Mouse (Mus musculus) heart, postnatal 25 days (tissue): ENCODE data around the gene Nme9. TPM values are rescaled to one million over a fixed set of nuclear protein-coding genes. Genes with fewer than 3 reads are reported as not detected.

Source experiments
- DNase-seq: peaks from one replicate; pipeline ENCODE4 v3.0.0; 2022; ENCODE audit warnings: low spot score
- intact Hi-C: fragments of 180-260 bp; cut with DNase I; formaldehyde crosslinking; loops from one replicate; pipeline ENCODE4 v1.15.1; 2025
- total RNA-seq, 2 experiments: library from RNA; stranded (reverse); gene quantifications; 2 replicates each; pipeline ENCODE4 v1.2.3; 2021

Nme9 gene
- total RNA-seq, 2 experiments from 2014 or later = not detected

DNA sequence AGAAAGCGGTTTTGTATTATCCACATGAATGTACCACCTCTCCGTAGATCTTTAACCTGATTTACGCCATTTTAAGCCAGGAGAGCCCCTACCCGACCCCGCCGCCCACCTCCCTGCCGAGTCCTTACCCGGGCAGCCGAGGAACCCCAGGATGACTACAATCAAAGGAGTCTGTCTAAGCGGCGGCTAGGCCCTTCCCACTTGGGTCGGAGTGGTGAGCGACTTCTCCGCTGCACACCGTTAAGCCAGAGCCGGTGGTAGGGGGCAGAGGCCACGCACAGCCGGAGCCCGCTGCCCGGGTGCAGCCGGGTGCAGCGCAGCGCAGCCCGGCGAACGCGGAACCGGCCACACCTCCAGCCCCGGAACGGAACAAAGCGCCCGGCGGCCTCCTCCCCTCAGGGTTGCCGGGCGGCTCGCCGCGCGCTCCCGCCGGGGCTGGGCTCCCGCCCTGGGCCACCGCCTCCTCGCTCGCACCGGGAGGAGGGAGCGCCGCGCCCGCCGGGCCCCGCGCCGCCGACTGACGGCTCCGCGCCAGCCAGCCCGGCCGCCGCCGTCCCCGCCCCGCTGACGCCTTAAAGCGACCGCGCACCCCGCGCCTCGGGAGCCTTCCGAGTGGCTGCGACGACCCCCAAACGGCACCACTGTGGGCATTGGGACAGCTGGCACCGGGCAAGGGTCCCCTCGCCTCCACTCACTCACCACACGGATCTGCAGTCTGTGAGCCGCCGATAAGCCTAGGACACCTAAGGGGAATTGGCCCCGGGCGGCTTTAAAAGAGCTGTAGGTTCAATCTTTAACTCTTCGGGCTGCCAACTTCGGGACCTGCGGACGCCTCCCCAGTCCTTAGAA is 14.9 kb upstream of the Nme9 start:
- DNase-seq = peak; percentile 70
- intact Hi-C loops = loop anchor here (5.0 kb wide), 2 partner anchors 59 to 194 kb away; partner anchors contain the start of gene Cep70

DNA sequence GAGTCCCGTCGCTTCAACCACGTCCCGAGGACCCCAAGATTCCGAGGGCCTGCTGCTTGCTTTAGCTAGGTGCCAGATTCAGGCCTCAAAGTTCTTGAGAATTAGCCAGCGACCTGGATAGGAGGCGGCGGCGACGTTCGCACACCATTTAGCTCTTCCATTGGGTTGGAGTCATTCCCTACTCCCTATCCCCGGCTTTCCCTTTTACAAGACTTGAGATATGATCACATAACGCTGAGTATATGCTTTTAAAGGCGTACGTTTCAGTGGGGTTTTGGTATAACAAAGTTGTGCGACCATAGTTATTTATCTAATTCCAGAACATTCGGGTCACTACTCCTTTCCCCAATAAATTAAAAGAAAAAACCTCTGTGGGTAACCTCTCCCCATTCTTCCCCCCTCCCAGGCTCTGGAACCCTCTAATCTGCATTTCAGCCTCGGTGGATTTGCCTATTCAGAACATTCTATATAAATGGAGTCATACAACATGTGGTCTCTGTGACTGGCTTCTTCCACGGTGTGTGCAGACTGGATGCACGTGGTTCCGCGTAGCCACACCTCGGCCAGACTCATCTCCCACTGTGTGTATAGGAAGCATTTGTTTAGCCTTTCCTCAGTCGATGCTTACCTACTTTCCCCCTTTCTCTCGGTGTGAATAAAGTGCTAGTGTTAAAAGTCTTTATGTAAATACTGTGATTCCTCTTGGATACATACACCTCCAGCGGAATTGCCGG is 14.1 kb upstream of the Nme9 start, which contains the start of gene Mras:
Gene Mras, minus strand, starts transcription at position 351 of the 734 bp plus-strand sequence.
- intact Hi-C loops = loop anchor here (5.0 kb wide), 2 partner anchors 60 to 195 kb away; partner anchors contain the start of gene Cep70
- DNase-seq = no peak

GRCm38 (mm10) chr9:99437781-99438565 is 13.3 kb upstream of the Nme9 start:
- DNase-seq = no peak
- intact Hi-C loops = loop anchor here (5.0 kb wide), 2 partner anchors 61 to 196 kb away; partner anchors contain the start of gene Cep70

DNA sequence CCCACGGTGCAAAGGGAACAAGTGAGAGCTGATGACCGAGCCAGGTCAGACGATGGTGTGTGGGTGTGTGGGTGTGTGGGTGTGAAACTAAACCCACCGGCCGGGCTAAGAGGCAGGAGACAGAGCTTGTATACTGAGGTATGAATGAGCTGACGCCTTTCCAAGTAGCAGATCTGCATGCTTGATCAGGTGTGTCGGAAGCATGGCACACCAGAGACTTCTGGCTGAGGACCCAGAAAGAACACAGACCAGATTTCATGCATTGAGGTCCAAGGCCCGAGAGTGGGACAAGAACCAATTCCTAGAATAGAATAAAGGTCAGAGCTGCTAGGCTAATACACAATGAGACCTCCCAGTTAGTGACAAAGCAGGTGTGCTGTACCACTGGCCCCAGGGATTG is 12.2 kb upstream of the Nme9 start:
- intact Hi-C loops = loop anchor here (5.0 kb wide), 2 partner anchors 62 to 197 kb away; partner anchors contain the start of gene Cep70
- DNase-seq = no peak

DNA sequence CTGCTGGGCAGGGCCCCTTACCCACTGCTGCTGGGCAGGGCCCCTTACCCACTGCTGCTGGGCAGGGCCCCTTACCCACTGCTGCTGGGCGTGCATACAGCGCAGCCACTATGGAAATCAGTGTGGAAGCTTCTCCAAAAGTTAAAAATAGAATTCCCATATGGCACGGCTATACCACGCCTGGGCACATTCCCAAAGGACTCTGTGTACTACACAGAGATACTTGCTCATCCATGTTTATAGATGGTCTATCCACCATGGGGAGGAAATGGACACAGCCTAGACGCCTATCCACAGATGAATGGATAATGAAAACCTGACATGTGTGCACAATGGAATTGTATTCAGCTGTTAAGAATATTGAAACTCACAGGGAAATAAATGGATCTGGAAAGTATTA is 10.3 kb upstream of the Nme9 start:
- no peak for DNase-seq
- intact Hi-C loops = no loop called here

DNA sequence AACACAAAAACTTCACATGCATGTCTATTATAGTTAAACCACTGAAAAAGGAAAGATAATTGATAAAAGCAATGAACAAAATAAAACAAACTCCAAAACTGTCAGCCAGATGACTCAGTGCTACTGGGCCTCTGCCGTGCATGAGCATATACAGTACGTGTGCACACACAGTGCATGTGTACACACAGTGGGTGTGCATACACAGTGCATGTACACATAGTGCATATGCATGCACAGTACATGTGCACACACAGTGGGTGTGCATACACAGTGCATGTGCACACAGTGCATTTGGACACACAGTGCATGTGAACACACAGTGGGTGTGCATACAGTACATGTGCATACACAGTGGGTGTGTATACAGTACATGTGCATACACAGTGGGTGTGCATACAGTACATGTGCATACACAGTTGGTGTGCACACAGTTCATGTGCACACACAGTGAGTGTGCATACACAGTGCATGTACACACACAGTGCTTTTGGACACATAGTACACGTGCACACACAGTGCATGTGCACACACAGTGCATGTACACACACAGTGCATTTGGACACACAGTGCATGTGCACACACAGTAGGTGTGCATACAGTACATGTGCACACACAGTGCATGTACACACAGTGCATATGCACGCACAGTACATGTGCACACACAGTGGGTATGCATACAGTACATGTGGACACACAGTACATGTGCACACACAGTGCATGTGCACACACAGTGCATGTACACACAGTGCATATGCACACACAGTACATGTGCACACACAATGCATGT is 9.4 kb upstream of the Nme9 start:
- intact Hi-C loops = no loop called here
- DNase-seq = no peak

- no peak for DNase-seq
- intact Hi-C loops = no loop called here
Measured at GRCm38 (mm10) chr9:99444590-99445178, 6.6 kb upstream of the Nme9 start.

- intact Hi-C loops = no loop called here
- DNase-seq = no peak
Measured at GRCm38 (mm10) chr9:99446259-99446658, 5.0 kb upstream of the Nme9 start.

DNA sequence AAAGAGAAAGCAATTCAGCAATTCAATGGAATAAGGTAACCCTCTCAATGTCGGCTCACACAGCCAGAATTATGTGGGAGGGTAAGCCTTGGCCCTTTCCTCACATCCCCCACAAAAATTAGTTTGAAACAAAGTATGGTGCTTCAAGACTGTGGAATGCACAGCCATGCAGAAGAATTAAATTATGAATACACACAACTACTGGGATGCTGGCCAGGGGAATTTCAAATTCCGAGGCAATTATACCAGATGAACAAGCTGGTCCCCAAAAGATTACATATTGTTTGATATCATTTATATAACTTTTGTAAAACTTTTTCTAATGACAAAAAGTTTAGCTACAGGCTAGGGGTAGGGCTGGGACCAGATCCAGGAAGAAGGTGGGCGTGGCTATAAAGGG is 4.0 kb upstream of the Nme9 start:
- DNase-seq = no peak
- intact Hi-C loops = no loop called here

- intact Hi-C loops = loop anchor here (2.0 kb wide), 1 partner anchor 387 kb away; no protein-coding TSS in a partner anchor
- DNase-seq = no peak
Measured at GRCm38 (mm10) chr9:99449886-99450647, 1.2 kb upstream of the Nme9 start.

DNA sequence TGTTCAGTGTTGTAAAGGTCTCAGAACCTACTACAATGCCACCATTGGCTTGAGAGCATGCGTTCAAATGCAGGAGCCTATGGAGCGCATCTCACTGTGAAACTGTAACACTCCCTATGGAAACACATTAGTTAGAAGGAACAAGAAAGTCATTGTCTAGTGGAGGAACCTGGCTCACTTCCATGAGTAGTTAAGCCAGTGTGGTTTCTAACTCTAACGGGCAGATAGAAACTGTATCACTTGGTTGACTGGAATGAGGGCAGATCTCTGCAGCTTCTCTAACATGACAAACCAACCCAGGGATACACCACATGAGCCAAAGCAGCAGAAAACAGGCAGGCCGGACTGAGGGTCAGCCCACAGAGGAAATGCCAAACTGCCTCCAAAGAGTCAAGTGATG is 2.9 kb downstream of the Nme9 start:
- intact Hi-C loops = no loop called here
- no peak for DNase-seq

- no peak for DNase-seq
Measured at GRCm38 (mm10) chr9:99458529-99459208, 7.4 kb downstream of the Nme9 start.

GRCm38 (mm10) chr9:99459730-99460129 is 8.5 kb downstream of the Nme9 start:
- DNase-seq = no peak
- intact Hi-C loops = no loop called here

More at GRCm38 (mm10) chr9:99458529-99459208, 7.4 kb downstream of the Nme9 start:
- intact Hi-C loops = no loop called here

- no peak for DNase-seq
- intact Hi-C loops = no loop called here
Measured at GRCm38 (mm10) chr9:99464876-99465275, 13.6 kb downstream of the Nme9 start.

DNA sequence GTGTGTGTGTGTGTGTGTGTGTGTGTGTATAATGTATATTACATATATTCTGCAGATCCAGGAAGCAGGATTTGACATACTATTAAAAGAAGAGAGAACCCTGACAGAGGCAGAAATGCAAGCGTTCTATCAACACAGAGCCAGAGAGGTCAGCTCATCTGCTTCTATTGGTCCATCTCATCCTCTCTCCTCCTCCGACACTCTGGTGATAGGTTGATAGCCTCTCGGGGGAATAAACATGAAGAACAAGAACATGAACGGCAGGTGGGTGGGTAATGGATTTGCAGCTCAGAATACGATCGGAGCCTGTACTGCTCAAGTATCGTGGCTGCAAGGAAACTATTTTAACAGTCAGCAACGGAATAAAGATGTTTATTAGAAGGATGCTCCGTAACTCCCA is 17.3 kb downstream of the Nme9 start:
- intact Hi-C loops = no loop called here
- no peak for DNase-seq

- intact Hi-C loops = loop anchor here (1.0 kb wide), 1 partner anchor 111 kb away; no protein-coding TSS in a partner anchor
Measured at GRCm38 (mm10) chr9:99469681-99470273, 18.5 kb downstream of the Nme9 start.

More at GRCm38 (mm10) chr9:99469681-99470273, 18.5 kb downstream of the Nme9 start:
- DNase-seq = no peak
